Mouse (Mus musculus): ENCODE results near the gene Ccdc62. TPM values are rescaled to one million over a fixed set of nuclear protein-coding genes. Genes with fewer than 3 reads are reported as not detected.

Gene Ccdc62
- polyA plus RNA-seq, 1 experiment: 10.6 TPM

- no peak overlapping the region for H3K27ac ChIP-seq (ENCODE audit: control insufficient read depth, insufficient read depth, low read depth, low read length, poor library complexity)
- peaks cover 7% of the 10 kb centered on the region for H3K4me1 ChIP-seq (ENCODE audit: control insufficient read depth, insufficient read depth, low read length)
- H3K4me3 ChIP-seq (replicated peaks; ENCODE audit: control insufficient read depth, low read depth, low read length): no peak overlapping the region
- TF ChIP-seq POLR2A (IDR thresholded peaks at IDR 0.05; ENCODE audit: borderline replicate concordance, control insufficient read depth, low read depth, low read length) (no peak), CTCF (IDR thresholded peaks at IDR 0.05; ENCODE audit: control insufficient read depth, insufficient read depth, low read length) (no peak)
- 90% methylated on average over 9 of the region's 9 CpGs for WGBS
These were observed 55.0 kb downstream of the Ccdc62 start for GRCm38 (mm10) chr5:123985434-123985833.

- Histone ChIP-seq H3K4me1 (ENCODE audit: control insufficient read depth, insufficient read depth, low read length) (no peaks in the 10 kb centered on the region; the same call in 1 of the 2 replicates), H3K27ac (ENCODE audit: control insufficient read depth, insufficient read depth, low read depth, low read length, poor library complexity) (no peak overlapping the region), H3K4me3 (replicated peaks; ENCODE audit: control insufficient read depth, low read depth, low read length) (no peak overlapping the region)
- 74% methylated on average over 2 of the region's 2 CpGs for WGBS
- TF ChIP-seq CTCF (IDR thresholded peaks at IDR 0.05; ENCODE audit: control insufficient read depth, insufficient read depth, low read length) (no peak), POLR2A (IDR thresholded peaks at IDR 0.05; ENCODE audit: borderline replicate concordance, control insufficient read depth, low read depth, low read length) (no peak)
These were observed 56.4 kb downstream of the Ccdc62 start for GRCm38 (mm10) chr5:123986925-123987324.

- Histone ChIP-seq H3K27ac (ENCODE audit: control insufficient read depth, insufficient read depth, low read depth, low read length, poor library complexity) (no peak overlapping the region), H3K4me3 (replicated peaks; ENCODE audit: control insufficient read depth, low read depth, low read length) (no peak overlapping the region), H3K4me1 (ENCODE audit: control insufficient read depth, insufficient read depth, low read length) (no peaks in the 10 kb centered on the region; the same call in 1 of the 2 replicates)
- TF ChIP-seq CTCF (IDR thresholded peaks at IDR 0.05; ENCODE audit: control insufficient read depth, insufficient read depth, low read length) (no peak), POLR2A (IDR thresholded peaks at IDR 0.05; ENCODE audit: borderline replicate concordance, control insufficient read depth, low read depth, low read length) (no peak)
- 85% methylated on average over 4 of the region's 4 CpGs for WGBS
These were observed 57.0 kb downstream of the Ccdc62 start for GRCm38 (mm10) chr5:123987511-123987910.

- Histone ChIP-seq H3K4me1 (ENCODE audit: control insufficient read depth, insufficient read depth, low read length) (no peaks in the 10 kb centered on the region; the same call in 1 of the 2 replicates), H3K4me3 (replicated peaks; ENCODE audit: control insufficient read depth, low read depth, low read length) (no peak overlapping the region), H3K27ac (ENCODE audit: control insufficient read depth, insufficient read depth, low read depth, low read length, poor library complexity) (no peak overlapping the region)
- 80% methylated on average over 20 of the region's 20 CpGs for WGBS
- TF ChIP-seq CTCF (IDR thresholded peaks at IDR 0.05; ENCODE audit: control insufficient read depth, insufficient read depth, low read length) (no peak), POLR2A (IDR thresholded peaks at IDR 0.05; ENCODE audit: borderline replicate concordance, control insufficient read depth, low read depth, low read length) (no peak)
These were observed 59.7 kb downstream of the Ccdc62 start for GRCm38 (mm10) chr5:123989941-123990885.

- H3K4me1 ChIP-seq (ENCODE audit: control insufficient read depth, insufficient read depth, low read length): no peaks in the 10 kb centered on the region
- no peak for TF ChIP-seq POLR2A (IDR thresholded peaks at IDR 0.05; ENCODE audit: borderline replicate concordance, control insufficient read depth, low read depth, low read length)
- TF ChIP-seq CTCF (IDR thresholded peaks at IDR 0.05; ENCODE audit: control insufficient read depth, insufficient read depth, low read length): no peak
- H3K4me3 ChIP-seq (replicated peaks; ENCODE audit: control insufficient read depth, low read depth, low read length): no peak overlapping the region
- H3K27ac ChIP-seq (ENCODE audit: control insufficient read depth, insufficient read depth, low read depth, low read length, poor library complexity): no peak overlapping the region
- 84% methylated on average over 6 of the region's 6 CpGs for WGBS
These were observed 60.8 kb downstream of the Ccdc62 start for GRCm38 (mm10) chr5:123991321-123991720.

- WGBS: 40% methylated on average over 10 of the region's 10 CpGs
- H3K27ac ChIP-seq (ENCODE audit: control insufficient read depth, insufficient read depth, low read depth, low read length, poor library complexity): no peak overlapping the region
- no peak overlapping the region for H3K4me3 ChIP-seq (replicated peaks; ENCODE audit: control insufficient read depth, low read depth, low read length)
These were observed 61.7 kb downstream of the Ccdc62 start for GRCm38 (mm10) chr5:123992193-123992637.

GRCm38 (mm10) chr5:123992794-123993193, 62.3 kb downstream of the Ccdc62 start:
- H3K4me3 ChIP-seq (replicated peaks; ENCODE audit: control insufficient read depth, low read depth, low read length): no peak overlapping the region
- WGBS: 35% methylated on average over 5 of the region's 5 CpGs
- H3K4me1 ChIP-seq (ENCODE audit: control insufficient read depth, insufficient read depth, low read length): no peaks in the 10 kb centered on the region
- peak; percentile 89 for TF ChIP-seq CTCF (IDR thresholded peaks at IDR 0.05; ENCODE audit: control insufficient read depth, insufficient read depth, low read length)
- no peak for TF ChIP-seq POLR2A (IDR thresholded peaks at IDR 0.05; ENCODE audit: borderline replicate concordance, control insufficient read depth, low read depth, low read length)
- H3K27ac ChIP-seq (ENCODE audit: control insufficient read depth, insufficient read depth, low read depth, low read length, poor library complexity): no peak overlapping the region

More at GRCm38 (mm10) chr5:123992193-123992637, 61.7 kb downstream of the Ccdc62 start:
- H3K4me1 ChIP-seq (ENCODE audit: control insufficient read depth, insufficient read depth, low read length): no peaks in the 10 kb centered on the region
- no peak for TF ChIP-seq CTCF (IDR thresholded peaks at IDR 0.05; ENCODE audit: control insufficient read depth, insufficient read depth, low read length)
- no peak for TF ChIP-seq POLR2A (IDR thresholded peaks at IDR 0.05; ENCODE audit: borderline replicate concordance, control insufficient read depth, low read depth, low read length)

- H3K4me1 ChIP-seq (ENCODE audit: control insufficient read depth, insufficient read depth, low read length): no peaks in the 10 kb centered on the region
- no peak overlapping the region for H3K27ac ChIP-seq (ENCODE audit: control insufficient read depth, insufficient read depth, low read depth, low read length, poor library complexity)
- 87% methylated on average over 7 of the region's 7 CpGs for WGBS
These were observed 63.0 kb downstream of the Ccdc62 start for GRCm38 (mm10) chr5:123993263-123994036.

More at GRCm38 (mm10) chr5:123993263-123994036, 63.0 kb downstream of the Ccdc62 start:
- no peak for TF ChIP-seq POLR2A (IDR thresholded peaks at IDR 0.05; ENCODE audit: borderline replicate concordance, control insufficient read depth, low read depth, low read length)
- no peak overlapping the region for H3K4me3 ChIP-seq (replicated peaks; ENCODE audit: control insufficient read depth, low read depth, low read length)
